Mouse (Mus musculus): ENCODE data around the gene Hs1bp3. TPM values are rescaled to one million over a fixed set of nuclear protein-coding genes. Genes with fewer than 3 reads are reported as not detected.
A peak's percentile ranks its signal among the peaks of the same experiment; 100 is the strongest.

Hs1bp3 gene
- 17.5 and 19.9 TPM in 2 replicates for polyA plus RNA-seq (2016; fragmentation: Nextera tagmentation; extraction: Ambion mirVana)

DNA sequence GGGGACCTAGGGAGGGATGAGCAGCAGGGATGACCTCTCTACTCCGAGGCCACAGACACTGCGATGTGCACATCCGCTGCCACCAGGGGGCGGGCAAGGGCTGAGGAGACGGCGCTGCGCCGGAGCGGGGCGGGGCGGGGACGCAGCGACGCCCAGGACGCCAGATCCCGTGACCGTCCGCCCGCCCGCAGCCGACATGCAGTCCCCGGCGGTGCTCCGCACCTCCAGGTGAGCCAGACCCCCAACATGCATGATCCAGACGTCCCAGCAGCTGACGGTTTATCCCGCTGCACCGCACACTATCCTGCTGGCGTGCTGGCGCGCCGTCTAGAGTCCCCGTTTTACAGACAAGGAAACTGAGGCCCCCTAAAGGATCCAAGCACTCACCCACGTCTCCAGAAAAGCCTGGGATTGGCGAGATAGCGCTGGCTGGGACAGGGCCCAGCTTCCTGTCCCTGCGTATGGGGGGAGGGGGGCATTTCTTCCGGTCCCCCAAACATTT is at the start of gene Hs1bp3:
TSS of gene Hs1bp3 (plus strand) at position 163 of the 502 bp plus-strand sequence.
- peak; percentile 63; the same call in 1 of the 2 replicates for ATAC-seq (ENCODE audit: insufficient number of reproducible peaks, insufficient read depth, low FRiP score, low TSS enrichment, low read depth)
- peaks cover 16% of the 10 kb centered on the region; the same call in 1 of the 2 replicates for H3K4me1 ChIP-seq (replicated peaks)
- H3K27me3 ChIP-seq: peaks cover 32% of the 10 kb centered on the region
- H3K27ac ChIP-seq: no peak within 1 kb of the TSS
- WGBS: 2% methylated on average over 37 of the region's 38 CpGs
- peak within 1 kb of the TSS; percentile 80 for H3K4me2 ChIP-seq
- peak within 1 kb of the TSS; percentile 70 for H3K9ac ChIP-seq (replicated peaks)
- peaks cover 7% of the 10 kb centered on the region for H3K36me3 ChIP-seq
- no peaks in the 10 kb centered on the region for H3K9me3 ChIP-seq
- peak within 1 kb of the TSS; percentile 63 for H3K4me3 ChIP-seq (replicated peaks)

DNA sequence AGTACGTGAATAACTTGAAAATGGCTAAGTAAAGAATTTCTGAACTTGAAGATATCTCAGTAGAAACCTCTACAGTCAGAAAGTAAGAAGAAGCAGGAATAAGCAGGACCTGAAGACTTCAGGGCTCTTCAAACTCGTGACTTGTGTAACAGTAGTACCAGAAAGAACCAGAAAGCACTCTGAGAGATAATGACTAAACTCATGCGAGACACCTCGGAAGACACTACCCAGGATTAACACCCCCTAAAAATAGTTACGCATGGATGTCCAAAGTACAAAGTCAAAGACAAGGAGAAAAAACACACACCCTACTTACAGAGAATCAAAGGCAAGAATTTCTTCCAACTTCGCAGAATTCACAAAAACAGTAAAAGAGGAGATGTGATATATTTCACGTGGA is 46.9 kb upstream of the Hs1bp3 start:
- WGBS: 91% methylated on average over 7 of the region's 7 CpGs
- Histone ChIP-seq H3K27me3 (no peaks in the 10 kb centered on the region), H3K27ac (no peak overlapping the region), H3K4me2 (no peak overlapping the region), H3K4me1 (replicated peaks) (peaks cover 4% of the 10 kb centered on the region; the same call in 1 of the 2 replicates), H3K36me3 (0 out of 2 replicates have a peak, but pooled peaks cover 7% of the 10 kb centered on the region), H3K9me3 (no peaks in the 10 kb centered on the region), H3K9ac (replicated peaks) (no peak overlapping the region), H3K4me3 (replicated peaks) (no peak overlapping the region)
- ATAC-seq (ENCODE audit: insufficient number of reproducible peaks, insufficient read depth, low FRiP score, low TSS enrichment, low read depth): no peak

DNA sequence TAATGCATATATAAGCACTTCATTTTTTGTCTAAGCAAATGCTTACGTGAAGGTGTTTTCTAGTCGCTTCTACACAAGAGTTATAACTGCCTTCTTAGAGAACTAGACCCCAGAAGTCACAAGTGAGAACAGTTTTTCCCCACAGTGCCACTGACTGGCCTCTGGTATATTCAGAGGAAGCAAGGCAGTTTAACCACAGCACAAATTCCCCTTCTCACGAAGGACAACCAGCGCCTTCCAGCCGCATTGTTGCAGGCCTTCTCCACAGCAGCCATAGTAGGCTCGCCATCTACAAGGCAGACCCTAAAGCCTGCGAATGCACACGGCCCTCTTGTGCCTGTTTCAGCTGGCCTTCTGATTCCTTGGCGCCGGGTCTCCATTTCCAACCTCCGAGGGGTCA is 43.6 kb upstream of the Hs1bp3 start:
- Histone ChIP-seq H3K9me3 (no peaks in the 10 kb centered on the region), H3K9ac (replicated peaks) (no peak overlapping the region), H3K27ac (no peak overlapping the region), H3K36me3 (0 out of 2 replicates have a peak, but pooled peaks cover 7% of the 10 kb centered on the region), H3K27me3 (no peaks in the 10 kb centered on the region), H3K4me1 (replicated peaks) (no peaks in the 10 kb centered on the region), H3K4me2 (no peak overlapping the region), H3K4me3 (replicated peaks) (no peak overlapping the region)
- no peak for ATAC-seq (ENCODE audit: insufficient number of reproducible peaks, insufficient read depth, low FRiP score, low TSS enrichment, low read depth)
- 92% methylated on average over 11 of the region's 11 CpGs for WGBS

DNA sequence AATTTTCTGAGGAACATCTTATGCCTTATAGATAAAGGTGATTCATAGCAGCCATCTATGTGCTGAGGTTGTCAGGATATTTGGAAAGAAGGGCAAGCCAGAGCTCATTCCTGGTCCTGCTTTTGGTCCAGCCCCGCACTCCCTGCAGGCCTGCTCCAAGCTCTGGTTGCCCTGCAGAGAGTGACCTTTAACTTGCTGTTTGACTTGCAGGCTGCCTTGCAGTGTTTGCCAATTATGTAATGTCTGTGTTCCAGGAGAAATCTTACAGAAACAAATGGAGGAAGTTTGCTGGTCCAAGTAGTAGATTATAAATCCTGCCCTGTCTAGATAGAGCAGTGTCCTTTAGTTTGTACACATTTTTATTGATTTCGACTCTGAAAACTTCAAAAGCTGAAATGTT is 41.8 kb upstream of the Hs1bp3 start:
- Histone ChIP-seq H3K9me3 (no peaks in the 10 kb centered on the region), H3K4me2 (no peak overlapping the region), H3K36me3 (0 out of 2 replicates have a peak, but pooled peaks cover 7% of the 10 kb centered on the region), H3K9ac (replicated peaks) (no peak overlapping the region), H3K27ac (no peak overlapping the region), H3K27me3 (no peaks in the 10 kb centered on the region), H3K4me3 (replicated peaks) (no peak overlapping the region), H3K4me1 (replicated peaks) (no peaks in the 10 kb centered on the region)
- ATAC-seq (ENCODE audit: insufficient number of reproducible peaks, insufficient read depth, low FRiP score, low TSS enrichment, low read depth): no peak
- 94% methylated on average over 2 of the region's 2 CpGs for WGBS

DNA sequence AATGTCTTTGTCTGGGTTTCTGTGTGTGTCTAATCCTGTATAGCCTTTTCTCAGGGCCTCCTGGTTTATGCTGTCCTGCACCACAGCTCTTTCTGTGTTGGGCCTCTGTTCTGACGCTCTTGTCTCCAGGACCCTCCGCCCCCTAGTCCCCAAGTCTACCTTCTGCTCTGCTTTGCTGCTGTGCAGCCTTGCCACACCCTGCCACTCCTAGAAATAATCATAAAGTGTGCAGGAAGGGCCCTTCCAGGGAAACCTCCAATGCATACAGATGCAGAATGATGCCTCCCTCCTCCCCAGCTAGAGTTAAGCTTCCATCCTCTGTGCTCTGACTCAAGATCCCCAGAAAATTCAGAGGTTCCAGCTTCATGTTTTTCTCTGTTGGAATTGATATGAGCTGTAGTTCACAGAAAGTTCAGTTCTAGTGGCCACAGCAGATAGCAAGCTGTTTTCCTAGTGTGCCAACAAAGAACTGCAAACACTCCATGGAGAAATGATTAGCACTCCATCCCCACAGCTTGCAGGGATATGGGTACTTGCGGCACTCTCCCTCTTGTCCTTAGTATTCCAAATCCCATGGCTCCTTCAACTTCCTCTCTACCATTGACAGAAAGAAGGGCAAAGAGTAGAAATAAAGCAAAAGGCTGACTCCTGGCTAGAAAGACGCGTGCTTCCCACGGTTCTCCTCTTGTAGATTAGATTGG is 39.6 kb upstream of the Hs1bp3 start:
- Histone ChIP-seq H3K9ac (replicated peaks) (no peak overlapping the region), H3K4me2 (no peak overlapping the region), H3K27me3 (no peaks in the 10 kb centered on the region), H3K36me3 (0 out of 2 replicates have a peak, but pooled peaks cover 5% of the 10 kb centered on the region), H3K4me1 (replicated peaks) (no peaks in the 10 kb centered on the region), H3K27ac (no peak overlapping the region), H3K4me3 (replicated peaks) (no peak overlapping the region), H3K9me3 (no peaks in the 10 kb centered on the region)
- 92% methylated on average over 6 of the region's 6 CpGs for WGBS
- ATAC-seq (ENCODE audit: insufficient number of reproducible peaks, insufficient read depth, low FRiP score, low TSS enrichment, low read depth): no peak

DNA sequence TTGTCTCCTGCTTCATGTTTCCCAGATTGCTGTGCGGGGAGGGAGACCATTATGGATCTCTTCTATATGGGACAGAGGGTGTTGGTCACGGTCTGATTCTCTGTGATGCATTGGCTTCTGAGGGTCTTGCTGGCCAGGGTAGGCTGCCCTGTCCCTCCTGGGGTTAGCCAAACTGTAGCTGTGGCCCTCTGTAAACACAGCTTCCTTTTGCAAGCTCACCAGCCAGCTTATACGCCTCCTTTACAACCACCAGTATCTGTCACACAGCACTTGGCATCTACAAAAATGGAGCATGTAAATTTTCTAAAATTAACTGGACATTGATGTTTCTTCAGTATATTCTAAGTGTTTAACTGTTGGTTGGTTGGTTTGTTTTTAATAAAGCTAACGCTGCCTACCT is 37.8 kb upstream of the Hs1bp3 start:
- ATAC-seq (ENCODE audit: insufficient number of reproducible peaks, insufficient read depth, low FRiP score, low TSS enrichment, low read depth): no peak
- Histone ChIP-seq H3K4me2 (no peak overlapping the region), H3K27me3 (no peaks in the 10 kb centered on the region), H3K27ac (no peak overlapping the region), H3K36me3 (0 out of 2 replicates have a peak, but pooled peaks cover 6% of the 10 kb centered on the region), H3K4me3 (replicated peaks) (no peak overlapping the region), H3K9me3 (no peaks in the 10 kb centered on the region), H3K9ac (replicated peaks) (no peak overlapping the region), H3K4me1 (replicated peaks) (no peaks in the 10 kb centered on the region)
- WGBS: 89% methylated on average over 4 of the region's 4 CpGs

DNA sequence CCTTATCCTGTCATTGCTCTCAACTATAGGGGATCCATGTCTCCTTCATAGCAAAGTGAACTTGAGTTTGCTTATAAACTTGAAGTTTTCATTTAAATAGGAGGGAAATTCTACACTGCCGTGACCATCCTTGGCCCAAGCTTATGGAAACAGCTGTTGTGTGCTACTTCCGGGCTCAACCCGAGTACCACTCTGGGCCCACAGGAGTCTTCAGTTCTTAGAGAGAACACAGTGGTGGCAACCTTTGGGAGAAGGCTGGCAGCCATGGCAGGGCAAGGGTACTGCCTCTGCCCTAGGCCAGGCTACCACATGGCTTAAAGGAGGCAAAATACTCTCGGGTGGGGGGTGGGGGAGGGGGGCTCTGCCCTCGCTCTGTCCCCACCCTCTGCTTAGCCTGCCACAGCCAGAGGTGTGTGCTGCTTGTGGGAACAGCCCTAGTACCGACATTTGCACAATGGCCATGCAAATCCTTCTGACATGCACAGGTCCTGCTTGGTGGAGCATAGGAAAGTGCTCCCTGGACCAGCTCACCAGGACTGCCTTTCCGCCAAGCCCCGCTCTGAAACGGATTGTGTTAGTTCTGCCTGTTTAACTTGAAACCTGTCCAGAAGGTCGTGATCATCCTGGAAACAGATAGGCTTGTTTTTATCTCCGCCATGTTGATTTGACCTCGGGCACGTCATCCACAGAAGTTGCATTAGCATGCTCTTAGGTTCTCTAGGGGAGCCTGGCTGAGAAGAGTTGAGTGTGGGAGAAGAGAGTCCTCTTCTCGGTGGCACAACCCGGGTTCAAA is 31.8 kb upstream of the Hs1bp3 start:
- no peak overlapping the region for H3K4me2 ChIP-seq
- WGBS: 84% methylated on average over 15 of the region's 15 CpGs
- H3K9ac ChIP-seq (replicated peaks): no peak overlapping the region
- no peaks in the 10 kb centered on the region for H3K27me3 ChIP-seq
- peaks cover 19% of the 10 kb centered on the region; the same call in 1 of the 2 replicates for H3K36me3 ChIP-seq
- H3K4me3 ChIP-seq (replicated peaks): no peak overlapping the region
- ATAC-seq (ENCODE audit: insufficient number of reproducible peaks, insufficient read depth, low FRiP score, low TSS enrichment, low read depth): no peak; the same call in 1 of the 2 replicates
- no peaks in the 10 kb centered on the region for H3K9me3 ChIP-seq
- H3K4me1 ChIP-seq (replicated peaks): no peaks in the 10 kb centered on the region
- no peak overlapping the region for H3K27ac ChIP-seq

DNA sequence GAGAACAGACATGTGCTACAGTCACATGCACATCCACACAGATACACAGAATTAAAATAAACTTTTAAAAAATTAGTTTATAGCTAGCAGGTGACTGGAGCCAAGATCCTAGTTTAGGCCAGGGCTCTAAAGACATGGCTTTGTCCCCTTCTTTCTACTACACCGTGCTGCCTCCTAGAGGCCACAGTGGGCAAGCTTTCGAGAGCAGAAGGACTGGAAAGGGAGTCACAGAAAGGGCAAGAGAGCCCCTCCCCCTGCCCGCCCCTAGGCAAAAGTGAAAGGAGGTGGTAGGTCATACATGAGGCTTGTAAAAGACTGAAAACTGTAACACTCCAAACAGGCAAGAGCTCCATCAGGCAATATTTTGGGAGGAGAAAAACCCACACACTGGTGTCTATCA is 25.3 kb upstream of the Hs1bp3 start:
- Histone ChIP-seq H3K9me3 (no peaks in the 10 kb centered on the region), H3K4me2 (no peak overlapping the region), H3K36me3 (peaks cover 5% of the 10 kb centered on the region; the same call in 1 of the 2 replicates), H3K4me1 (replicated peaks) (peaks cover 14% of the 10 kb centered on the region), H3K27ac (no peak overlapping the region), H3K9ac (replicated peaks) (no peak overlapping the region), H3K4me3 (replicated peaks) (no peak overlapping the region), H3K27me3 (peaks cover 7% of the 10 kb centered on the region)
- ATAC-seq (ENCODE audit: insufficient number of reproducible peaks, insufficient read depth, low FRiP score, low TSS enrichment, low read depth): no peak
- 64% methylated on average over 3 of the region's 3 CpGs for WGBS

DNA sequence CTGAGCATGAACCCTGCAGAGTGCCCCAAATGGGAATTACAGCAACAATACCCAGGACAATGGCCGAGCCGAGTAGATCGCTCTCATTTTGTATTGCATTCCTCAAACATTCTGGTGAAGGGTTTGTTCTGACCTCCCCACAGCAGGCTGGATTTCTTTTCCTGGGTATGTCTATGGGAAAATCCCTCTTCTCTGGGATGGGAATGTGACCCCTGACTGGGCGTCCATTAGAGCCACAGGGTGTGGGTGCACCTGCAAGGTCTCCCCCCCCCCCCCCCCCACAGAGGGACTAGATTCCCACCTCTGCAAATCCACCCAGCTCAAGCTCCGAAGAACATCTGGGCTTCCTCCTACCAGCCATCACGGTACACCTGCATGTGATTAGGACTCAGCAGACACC is 24.1 kb upstream of the Hs1bp3 start:
- WGBS: 70% methylated on average over 6 of the region's 6 CpGs
- no peak overlapping the region for H3K4me2 ChIP-seq
- H3K9me3 ChIP-seq: no peaks in the 10 kb centered on the region
- H3K27ac ChIP-seq: no peak overlapping the region
- no peaks in the 10 kb centered on the region for H3K36me3 ChIP-seq
- ATAC-seq (ENCODE audit: insufficient number of reproducible peaks, insufficient read depth, low FRiP score, low TSS enrichment, low read depth): peak; percentile 43; the same call in 1 of the 2 replicates
- H3K9ac ChIP-seq (replicated peaks): no peak overlapping the region
- H3K4me1 ChIP-seq (replicated peaks): peaks cover 14% of the 10 kb centered on the region
- H3K27me3 ChIP-seq: peaks cover 15% of the 10 kb centered on the region
- no peak overlapping the region for H3K4me3 ChIP-seq (replicated peaks)

DNA sequence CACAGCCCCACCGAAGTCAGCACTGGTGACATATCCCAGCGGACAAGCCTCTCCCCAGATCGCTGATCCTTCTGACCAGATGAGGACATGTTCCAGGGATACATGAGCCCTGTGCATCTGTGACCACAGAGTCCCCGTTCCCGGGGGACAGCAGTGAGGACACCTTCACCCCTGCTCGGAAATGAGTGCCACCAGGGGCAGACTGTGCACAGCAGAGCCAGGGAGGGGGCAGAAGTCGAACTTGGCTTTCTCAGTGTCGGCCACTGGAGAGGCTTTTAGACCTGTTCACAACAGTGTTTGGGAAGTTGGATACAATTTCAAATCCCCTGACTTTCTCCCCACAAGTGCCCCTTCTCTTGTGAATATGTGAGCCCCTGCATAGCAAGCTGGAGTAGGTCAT is 23.7 kb upstream of the Hs1bp3 start:
- 82% methylated on average over 8 of the region's 8 CpGs for WGBS
- H3K27ac ChIP-seq: no peak overlapping the region
- H3K4me2 ChIP-seq: no peak overlapping the region
- H3K4me1 ChIP-seq (replicated peaks): peaks cover 14% of the 10 kb centered on the region
- H3K4me3 ChIP-seq (replicated peaks): no peak overlapping the region
- H3K9me3 ChIP-seq: no peaks in the 10 kb centered on the region
- ATAC-seq (ENCODE audit: insufficient number of reproducible peaks, insufficient read depth, low FRiP score, low TSS enrichment, low read depth): no peak
- no peaks in the 10 kb centered on the region for H3K36me3 ChIP-seq
- H3K9ac ChIP-seq (replicated peaks): no peak overlapping the region
- H3K27me3 ChIP-seq: peaks cover 19% of the 10 kb centered on the region

DNA sequence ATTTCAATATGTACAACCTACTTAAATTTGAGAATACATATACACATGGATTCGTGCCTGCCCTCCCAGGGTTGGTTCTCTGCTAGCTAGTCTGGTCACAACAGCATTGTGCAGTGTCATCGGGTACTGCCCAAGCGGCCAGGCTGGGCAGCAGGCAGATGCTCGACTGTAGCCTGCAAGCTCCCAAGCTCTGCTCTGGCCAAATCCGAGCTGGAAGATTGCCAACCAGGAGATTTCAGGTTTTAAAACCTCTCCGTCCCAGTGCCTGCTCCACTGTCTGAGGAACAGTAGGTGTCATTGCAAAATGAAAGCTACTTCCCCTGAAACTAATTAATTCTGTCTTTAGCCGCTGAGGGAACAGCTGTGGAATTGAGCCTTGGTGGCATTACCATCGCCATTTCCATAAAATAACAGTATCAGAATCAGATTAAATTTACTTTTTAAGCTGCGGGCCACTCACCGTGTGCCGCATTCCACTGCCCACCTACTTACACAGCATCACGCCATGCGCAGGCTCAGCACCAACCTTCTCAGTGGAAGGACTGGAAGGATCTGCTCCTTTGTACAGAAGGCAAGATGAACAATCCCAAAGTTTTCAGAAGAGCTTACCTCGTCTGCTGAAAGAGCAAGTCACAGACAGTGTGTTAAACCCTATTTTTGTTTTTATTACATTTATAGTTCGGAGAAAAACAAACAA is 21.9 kb upstream of the Hs1bp3 start:
- H3K27ac ChIP-seq: no peak overlapping the region
- no peaks in the 10 kb centered on the region for H3K9me3 ChIP-seq
- H3K27me3 ChIP-seq: peaks cover 36% of the 10 kb centered on the region
- peak; percentile 28; the same call in 1 of the 2 replicates for ATAC-seq (ENCODE audit: insufficient number of reproducible peaks, insufficient read depth, low FRiP score, low TSS enrichment, low read depth)
- no peak overlapping the region for H3K4me2 ChIP-seq
- no peaks in the 10 kb centered on the region for H3K36me3 ChIP-seq
- 64% methylated on average over 15 of the region's 15 CpGs for WGBS
- no peak overlapping the region for H3K4me3 ChIP-seq (replicated peaks)
- H3K4me1 ChIP-seq (replicated peaks): peaks cover 14% of the 10 kb centered on the region
- no peak overlapping the region for H3K9ac ChIP-seq (replicated peaks)
